Mouse (Mus musculus): ENCODE measurements around the gene Sgpp2. TPM values are rescaled to one million over a fixed set of nuclear protein-coding genes. Genes with fewer than 3 reads are reported as not detected.

Gene Sgpp2
- total RNA-seq, 2 experiments from 2014 or later = not detected

- no peak for DNase-seq
These were observed 142.4 kb downstream of the Sgpp2 start for GRCm38 (mm10) chr1:78452544-78452943.

- no peak for DNase-seq
These were observed 143.7 kb downstream of the Sgpp2 start for GRCm38 (mm10) chr1:78453886-78454285.

- no peak for DNase-seq
These were observed 144.5 kb downstream of the Sgpp2 start for GRCm38 (mm10) chr1:78454659-78455058.

Other genes starting within 250 kb of the Sgpp2 start
- under 1 TPM in 1 of 2 experiments, not detected in 1; 0.08 TPM for gene Pax3, start 113.2 kb upstream of the Sgpp2 start, total RNA-seq (2021)
- 10 to 100 TPM; 50.8 to 54.5 TPM for gene Farsb, start 178.6 kb downstream of the Sgpp2 start, total RNA-seq (2021)
- under 1 TPM in 1 of 2 experiments, not detected in 1; 0.75 TPM for gene Mogat1, start 200.6 kb downstream of the Sgpp2 start, total RNA-seq (2021)
- not detected for gene BC035947, start 201.8 kb downstream of the Sgpp2 start, total RNA-seq (2021)